Mouse (Mus musculus) C2C12 (cell line): ENCODE results near the gene 9530053A07Rik. TPM values are rescaled to one million over a fixed set of nuclear protein-coding genes. Genes with fewer than 3 reads are reported as not detected.
"Not testable (repeated sequence)": the region's sequence is repeated elsewhere in the genome, so short reads cannot be mapped to it uniquely, and the experiment has no call there.

Source experiments
- H3K27me3 ChIP-seq: one replicate; pipeline ENCODE4 v1.6.1; 2011; ENCODE audit not compliant: control insufficient read depth, insufficient read depth, insufficient read length
- H3K36me3 ChIP-seq: one replicate; pipeline ENCODE4 v1.6.1; 2011; ENCODE audit not compliant: control insufficient read depth, insufficient read depth
- H3K4me3 ChIP-seq: one replicate; pipeline ENCODE4 v1.5.1; 2011; ENCODE audit warnings: mild to moderate bottlenecking, control low read depth; ENCODE audit not compliant: poor library complexity, insufficient read depth, severe bottlenecking
- H3K79me2 ChIP-seq: one replicate; pipeline ENCODE4 v1.6.1; 2011; ENCODE audit not compliant: control insufficient read depth, insufficient read depth
- H3K79me3 ChIP-seq: one replicate; pipeline ENCODE4 v1.6.1; 2011; ENCODE audit warnings: low read depth, control low read depth
- H3ac ChIP-seq: one replicate; pipeline ENCODE3; 2011; ENCODE audit warnings: low read depth; ENCODE audit not compliant: control insufficient read depth, insufficient read length
- CEBPB ChIP-seq: IDR thresholded peaks from one replicate; pipeline ENCODE4 v1.6.1; 2011; ENCODE audit warnings: low read depth, mild to moderate bottlenecking, control low read depth, moderate library complexity
- CTCF ChIP-seq: IDR thresholded peaks from one replicate; pipeline ENCODE4 v1.5.1; 2011; ENCODE audit not compliant: control insufficient read depth, insufficient read depth, insufficient read length
- FOSL1 ChIP-seq: IDR thresholded peaks from one replicate; pipeline ENCODE4 v1.8.0; 2011; ENCODE audit warnings: mild to moderate bottlenecking, low read length; ENCODE audit not compliant: poor library complexity, insufficient read depth, severe bottlenecking
- MAX ChIP-seq: IDR thresholded peaks from one replicate; pipeline ENCODE4 v1.6.1; 2011; ENCODE audit warnings: mild to moderate bottlenecking, control low read depth
- MYOD1 ChIP-seq: IDR thresholded peaks from one replicate; pipeline ENCODE4 v1.6.1; 2011; ENCODE audit warnings: low read depth; ENCODE audit not compliant: control insufficient read depth, insufficient read length
- MYOG ChIP-seq: IDR thresholded peaks from one replicate; pipeline ENCODE4 v1.6.1; 2011; ENCODE audit not compliant: control insufficient read depth, insufficient read length; ENCODE audit errors: extremely low read depth
- USF1 ChIP-seq: IDR thresholded peaks from one replicate; pipeline ENCODE4 v1.6.1; 2011; ENCODE audit warnings: low read depth, mild to moderate bottlenecking, control low read depth, moderate library complexity
- polyA plus RNA-seq: library from polyadenylated mRNA; unstranded; fragments of >200 nt; fragmentation: generic; extraction: Trizol; gene quantifications from one replicate; pipeline ENCODE4 v1.2.1, GENCODE M21; 2012; ENCODE audit warnings: missing spikeins

9530053A07Rik gene
- polyA plus RNA-seq, 1 experiment = 0.62 TPM

DNA sequence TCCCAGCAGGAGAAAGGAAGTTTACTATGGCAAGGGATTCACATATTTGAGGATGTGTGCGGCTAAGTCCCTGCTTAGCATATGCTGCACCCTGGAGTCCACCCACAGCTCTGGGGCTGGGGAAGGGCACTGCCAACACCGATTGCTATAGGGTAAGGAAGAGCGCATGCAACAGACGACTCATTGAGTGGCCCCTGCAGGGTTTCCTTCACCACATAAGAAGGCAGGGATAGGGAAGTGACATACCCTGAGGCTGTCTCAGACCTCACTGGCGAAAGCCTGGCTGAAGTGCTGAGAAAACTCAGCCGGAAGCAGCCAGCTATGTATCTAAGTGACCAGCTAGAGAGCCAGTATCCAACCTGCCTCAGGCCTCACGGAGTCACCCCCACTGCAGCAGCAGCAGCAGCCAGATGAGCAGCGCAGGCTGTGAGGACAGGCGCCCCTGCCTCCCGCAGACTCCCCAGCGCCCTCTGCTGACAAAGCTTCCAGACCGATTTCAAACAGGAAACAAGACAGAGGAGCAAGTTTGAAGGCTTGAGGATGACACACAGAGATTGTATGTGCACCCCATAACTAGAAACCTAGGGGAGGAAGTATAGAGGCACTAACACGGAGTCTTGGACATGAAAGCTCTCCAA is 22.4 kb downstream of the 9530053A07Rik start:
- H3K79me3 ChIP-seq = no peaks in the 10 kb centered on the region
- TF ChIP-seq USF1 = no peak
- no peak for TF ChIP-seq CEBPB
- TF ChIP-seq MYOD1 = no peak
- TF ChIP-seq FOSL1 = no peak
- peak; percentile 5 for TF ChIP-seq CTCF
- no peak for TF ChIP-seq MAX
- no peak for TF ChIP-seq MYOG
- no peak overlapping the region for H3K4me3 ChIP-seq
- H3K79me2 ChIP-seq = no peaks in the 10 kb centered on the region
- peaks cover 37% of the 10 kb centered on the region for H3K27me3 ChIP-seq
- no peak overlapping the region for H3ac ChIP-seq
- H3K36me3 ChIP-seq = no peaks in the 10 kb centered on the region

GRCm38 (mm10) chr7:28153595-28153994 is 24.3 kb downstream of the 9530053A07Rik start:
- H3K27me3 ChIP-seq = peaks cover 29% of the 10 kb centered on the region
- H3K79me3 ChIP-seq, H3ac ChIP-seq, H3K4me3 ChIP-seq, H3K79me2 ChIP-seq, H3K36me3 ChIP-seq: not testable (repeated sequence)

GRCm38 (mm10) chr7:28159292-28159691 is 30.0 kb downstream of the 9530053A07Rik start:
- TF ChIP-seq MYOD1 (no peak), MAX (no peak), CTCF (no peak), CEBPB (no peak), USF1 (no peak), MYOG (no peak), FOSL1 (no peak)
- Histone ChIP-seq H3K4me3 (no peak overlapping the region), H3K27me3 (peaks cover 10% of the 10 kb centered on the region), H3K79me3 (no peaks in the 10 kb centered on the region), H3K79me2 (no peaks in the 10 kb centered on the region), H3ac (no peak overlapping the region), H3K36me3 (no peaks in the 10 kb centered on the region)

DNA sequence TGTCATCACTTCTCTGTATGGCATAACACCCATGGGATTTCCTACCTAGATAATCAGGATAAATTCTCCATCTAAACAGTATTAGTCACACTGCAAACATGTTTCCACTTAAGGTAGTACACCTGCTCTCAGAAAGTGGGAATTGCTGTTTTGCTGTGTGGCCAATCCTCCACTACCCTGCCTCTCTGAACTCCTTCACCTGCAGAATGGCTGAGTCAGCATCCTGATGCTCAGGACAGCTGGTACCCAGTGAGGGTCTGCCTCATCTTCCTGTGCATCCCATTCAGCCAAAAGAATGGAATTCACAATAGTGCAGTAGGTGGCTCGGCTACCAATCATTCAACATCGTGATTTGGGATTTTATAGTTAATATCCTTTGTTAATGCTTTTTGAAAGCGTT is 30.6 kb downstream of the 9530053A07Rik start:
- Histone ChIP-seq H3K4me3 (no peak overlapping the region), H3K36me3 (no peaks in the 10 kb centered on the region), H3K79me3 (no peaks in the 10 kb centered on the region), H3ac (no peak overlapping the region), H3K79me2 (no peaks in the 10 kb centered on the region), H3K27me3 (peaks cover 4% of the 10 kb centered on the region)
- TF ChIP-seq FOSL1 = no peak
- TF ChIP-seq USF1 = no peak
- no peak for TF ChIP-seq MAX
- no peak for TF ChIP-seq MYOG
- no peak for TF ChIP-seq CEBPB
- no peak for TF ChIP-seq CTCF
- no peak for TF ChIP-seq MYOD1

GRCm38 (mm10) chr7:28161163-28161749 is 32.0 kb downstream of the 9530053A07Rik start:
- H3K4me3 ChIP-seq = no peak overlapping the region
- no peaks in the 10 kb centered on the region for H3K36me3 ChIP-seq
- H3K79me2 ChIP-seq = no peaks in the 10 kb centered on the region
- H3ac ChIP-seq = no peak overlapping the region
- H3K79me3 ChIP-seq = no peaks in the 10 kb centered on the region
- no peaks in the 10 kb centered on the region for H3K27me3 ChIP-seq
- TF ChIP-seq CTCF (no peak), CEBPB (no peak), MAX (no peak), MYOG (no peak)

GRCm38 (mm10) chr7:28165406-28165805 is 36.1 kb downstream of the 9530053A07Rik start:
- peaks cover 11% of the 10 kb centered on the region for H3K79me2 ChIP-seq
- no peaks in the 10 kb centered on the region for H3K36me3 ChIP-seq
- peaks cover 7% of the 10 kb centered on the region for H3K79me3 ChIP-seq
- H3K4me3 ChIP-seq = no peak overlapping the region
- TF ChIP-seq MYOD1 (no peak), MYOG (no peak), MAX (no peak)
- H3ac ChIP-seq = no peak overlapping the region
- no peaks in the 10 kb centered on the region for H3K27me3 ChIP-seq
